Mouse (Mus musculus) retina, embryonic 14.5 days (tissue): ENCODE measurements around the gene Exosc5.

ENCODE experiments used
- DNase-seq: peaks from one replicate; pipeline ENCODE4 v3.0.0-alpha.2; 2015; ENCODE audit warnings: low spot score

The Exosc5 gene

GRCm38 (mm10) chr7:25658657-25659472 lies at the start of gene Exosc5, which contains the start of gene Bckdha:
Exosc5 (plus strand) TSS chr7:25659164.
Bckdha (minus strand) TSS chr7:25658981.
- DNase-seq = peak; percentile 100

DNA sequence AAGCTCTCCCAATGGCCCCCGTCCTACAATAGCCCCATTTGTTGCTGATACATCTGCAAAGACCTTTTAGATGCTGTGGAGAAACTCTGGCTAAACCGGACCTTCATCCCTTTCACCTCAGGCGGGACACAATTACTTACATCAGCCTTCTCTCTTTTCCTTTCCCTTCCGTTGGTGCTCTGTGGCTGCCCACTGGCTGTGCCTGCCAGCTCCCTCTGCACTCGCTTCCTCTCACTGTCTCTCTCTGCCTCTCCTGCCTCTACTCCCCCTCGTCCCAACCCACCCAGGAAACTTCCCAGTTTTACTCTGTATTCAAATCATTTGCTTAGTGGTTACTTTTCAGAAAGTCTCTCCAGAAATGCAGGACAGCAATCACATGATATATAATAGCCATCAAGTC lies 48.9 kb upstream of the Exosc5 start:
- DNase-seq = no peak

DNA sequence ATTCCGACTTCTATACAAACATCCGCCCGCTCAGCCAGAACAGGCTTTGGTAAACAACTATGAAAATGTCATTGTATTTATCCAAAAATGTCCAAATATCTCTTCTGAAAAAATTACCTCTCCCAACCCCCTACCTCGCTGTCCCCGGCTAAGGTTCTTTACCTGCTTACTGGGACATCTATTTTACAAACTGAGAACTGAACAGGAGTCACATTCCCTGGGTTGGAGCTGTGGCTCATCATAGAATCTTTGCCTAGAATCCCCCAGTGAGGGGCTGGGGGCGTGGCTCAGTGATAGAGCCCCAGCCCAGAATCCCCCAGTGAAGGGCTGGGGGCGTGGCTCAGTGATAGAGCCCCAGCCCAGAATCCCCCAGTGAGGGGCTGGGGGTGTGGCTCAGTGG lies 47.5 kb upstream of the Exosc5 start:
- no peak for DNase-seq

- no peak for DNase-seq
Observed at GRCm38 (mm10) chr7:25614086-25614485, 44.9 kb upstream of the Exosc5 start.

DNA sequence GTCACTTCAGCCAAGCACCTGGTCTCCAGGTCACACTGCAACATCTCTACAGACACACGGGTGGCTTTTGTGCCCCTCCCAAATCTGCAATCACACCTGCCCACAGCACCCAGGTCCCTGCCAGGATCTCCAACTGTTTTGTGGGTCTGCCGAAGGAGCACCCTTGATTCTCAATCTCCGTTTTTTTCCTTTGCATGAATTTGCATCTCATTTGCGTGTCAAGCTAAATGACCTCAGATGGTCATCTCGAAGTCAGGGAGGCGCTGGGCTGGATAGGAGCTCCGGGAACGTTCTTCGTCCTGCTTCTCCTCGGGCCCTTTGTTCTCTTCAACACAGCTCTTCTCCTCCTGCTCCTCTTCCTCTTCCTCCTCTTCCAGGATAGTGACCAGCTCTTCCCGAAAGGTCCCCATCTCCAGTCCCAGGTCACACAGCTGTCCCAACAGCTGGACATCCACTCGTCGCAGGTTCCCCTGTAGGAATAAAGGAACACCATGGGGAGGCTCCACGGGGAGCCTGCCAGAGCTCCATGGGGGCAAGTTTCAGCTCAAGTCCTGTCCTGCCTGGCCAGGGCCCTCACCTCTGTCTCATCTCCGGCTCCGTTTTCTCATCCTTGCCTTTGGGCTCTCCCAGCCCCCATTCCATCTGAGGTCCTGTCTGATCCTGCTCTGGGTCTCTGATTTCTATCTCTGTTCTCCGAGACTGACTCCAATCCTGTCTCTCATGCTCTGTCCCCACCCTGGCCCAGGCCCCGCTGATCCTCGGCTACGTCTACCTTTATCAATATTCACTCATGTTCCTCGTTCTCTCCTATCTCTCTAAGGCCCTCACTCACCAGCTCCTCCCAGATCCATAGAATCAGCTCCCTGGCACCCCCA lies 43.9 kb upstream of the Exosc5 start:
- DNase-seq = no peak

DNA sequence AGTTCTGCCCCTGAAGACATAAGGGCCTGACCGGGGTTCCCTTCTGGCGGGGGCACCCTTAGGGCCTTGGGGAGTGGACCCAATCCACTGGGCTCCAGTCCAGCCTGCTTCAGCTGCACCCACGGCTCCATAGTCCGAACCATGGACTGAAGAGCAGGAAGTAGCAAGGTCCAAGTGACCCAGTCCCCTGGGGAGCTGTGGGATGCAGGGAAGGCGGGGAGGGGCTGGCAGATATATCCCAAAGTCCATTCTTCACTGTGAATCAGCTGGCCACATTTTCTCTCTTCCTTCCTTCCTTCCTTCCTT lies 43.3 kb upstream of the Exosc5 start, which contains the start of gene Erich4:
TSS of gene Erich4 (minus strand) at position 187 of the 306 bp plus-strand sequence.
- no peak for DNase-seq

DNA sequence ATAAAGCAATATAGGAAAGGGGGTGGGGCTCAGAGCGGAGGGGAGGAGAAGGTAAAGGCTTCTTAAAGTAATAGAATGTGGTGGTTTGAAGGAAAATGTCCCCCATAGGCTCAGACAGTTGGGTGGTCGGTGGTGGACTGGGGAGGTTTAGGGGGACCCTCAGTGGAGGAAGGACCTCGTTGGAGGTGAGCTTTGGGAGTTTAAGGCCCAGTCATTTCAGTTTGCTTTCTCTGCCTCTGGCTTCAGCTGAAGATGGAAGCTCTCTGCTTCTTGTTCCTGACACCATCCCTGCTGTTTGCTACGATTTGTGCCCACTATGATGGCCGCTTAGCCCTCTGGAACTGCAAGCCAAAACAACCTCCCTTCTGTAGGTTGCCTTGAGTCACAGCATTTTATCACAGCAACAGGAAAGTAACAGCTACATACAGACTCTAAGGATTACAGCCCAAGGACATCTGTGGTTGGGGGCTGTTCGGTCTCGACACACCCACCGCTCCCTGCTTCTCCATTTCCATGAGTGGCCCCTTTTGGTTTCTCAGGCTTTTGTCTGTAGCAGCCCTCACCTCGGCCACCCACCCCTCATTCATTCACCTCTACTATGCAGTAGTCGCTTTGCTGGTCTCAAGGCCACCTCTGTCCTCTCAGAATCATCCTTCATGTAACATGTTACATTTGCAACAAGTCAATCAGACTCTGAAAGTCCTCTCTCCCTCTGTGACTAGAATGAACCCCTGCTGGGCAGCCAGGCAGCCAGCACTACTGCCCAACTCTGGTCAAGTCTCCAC lies 41.4 kb upstream of the Exosc5 start:
- no peak for DNase-seq

GRCm38 (mm10) chr7:25618865-25619721 lies 39.9 kb upstream of the Exosc5 start, which contains the start of gene Dmac2:
Dmac2 (plus strand) TSS chr7:25619414.
- peak; percentile 91 for DNase-seq

- no peak for DNase-seq
Observed at GRCm38 (mm10) chr7:25619722-25619991, 39.3 kb upstream of the Exosc5 start.

- DNase-seq = no peak
Observed at GRCm38 (mm10) chr7:25620101-25620500, 38.9 kb upstream of the Exosc5 start.

DNA sequence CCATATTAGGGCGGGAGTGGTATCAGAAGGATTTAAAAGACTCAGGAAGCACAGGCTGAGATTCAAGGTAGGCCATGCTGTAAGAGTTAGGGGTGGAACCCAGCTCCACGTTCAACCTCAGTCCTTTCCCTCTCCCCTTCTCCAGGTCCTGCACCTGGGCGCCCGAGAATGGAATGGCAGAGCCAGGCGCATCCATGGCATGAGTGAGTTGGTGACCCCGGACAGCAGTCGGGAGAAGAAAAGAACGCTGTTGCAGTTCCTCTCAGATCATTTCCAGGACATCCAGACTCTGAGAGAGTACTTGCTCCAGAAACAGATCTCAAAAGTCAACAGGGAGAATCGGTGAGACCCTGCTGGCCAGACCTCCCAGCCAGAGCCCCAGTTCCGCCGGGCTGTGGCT lies 38.2 kb upstream of the Exosc5 start:
- no peak for DNase-seq

DNA sequence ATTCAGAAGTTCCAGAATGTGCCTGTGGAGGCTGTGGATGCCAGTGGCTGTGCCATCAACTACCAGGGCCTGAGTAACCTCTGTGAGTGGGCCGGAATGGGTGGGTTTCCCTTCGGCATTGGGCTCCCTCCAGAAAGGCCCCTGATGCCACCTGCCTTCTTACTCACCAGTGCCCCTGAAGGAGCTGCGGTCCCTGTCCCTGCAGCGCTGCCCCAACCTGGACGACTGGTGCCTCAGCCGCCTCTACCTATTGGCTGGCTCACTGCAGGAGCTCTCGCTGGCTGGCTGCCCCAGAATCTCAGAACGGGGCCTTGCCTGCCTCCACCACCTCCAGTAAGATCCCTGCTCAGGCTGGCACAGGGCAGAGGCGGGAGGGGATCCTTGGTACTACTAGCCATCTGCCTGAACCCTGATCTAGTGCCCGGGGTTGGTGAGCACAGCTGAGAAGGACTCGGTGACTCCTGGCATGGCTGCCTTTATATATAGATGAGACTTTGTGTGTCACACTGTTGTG lies 35.0 kb upstream of the Exosc5 start:
- no peak for DNase-seq

- no peak for DNase-seq
Observed at GRCm38 (mm10) chr7:25624851-25625250, 34.1 kb upstream of the Exosc5 start.

GRCm38 (mm10) chr7:25625594-25626250 lies 33.2 kb upstream of the Exosc5 start:
- peak; percentile 35 for DNase-seq

DNA sequence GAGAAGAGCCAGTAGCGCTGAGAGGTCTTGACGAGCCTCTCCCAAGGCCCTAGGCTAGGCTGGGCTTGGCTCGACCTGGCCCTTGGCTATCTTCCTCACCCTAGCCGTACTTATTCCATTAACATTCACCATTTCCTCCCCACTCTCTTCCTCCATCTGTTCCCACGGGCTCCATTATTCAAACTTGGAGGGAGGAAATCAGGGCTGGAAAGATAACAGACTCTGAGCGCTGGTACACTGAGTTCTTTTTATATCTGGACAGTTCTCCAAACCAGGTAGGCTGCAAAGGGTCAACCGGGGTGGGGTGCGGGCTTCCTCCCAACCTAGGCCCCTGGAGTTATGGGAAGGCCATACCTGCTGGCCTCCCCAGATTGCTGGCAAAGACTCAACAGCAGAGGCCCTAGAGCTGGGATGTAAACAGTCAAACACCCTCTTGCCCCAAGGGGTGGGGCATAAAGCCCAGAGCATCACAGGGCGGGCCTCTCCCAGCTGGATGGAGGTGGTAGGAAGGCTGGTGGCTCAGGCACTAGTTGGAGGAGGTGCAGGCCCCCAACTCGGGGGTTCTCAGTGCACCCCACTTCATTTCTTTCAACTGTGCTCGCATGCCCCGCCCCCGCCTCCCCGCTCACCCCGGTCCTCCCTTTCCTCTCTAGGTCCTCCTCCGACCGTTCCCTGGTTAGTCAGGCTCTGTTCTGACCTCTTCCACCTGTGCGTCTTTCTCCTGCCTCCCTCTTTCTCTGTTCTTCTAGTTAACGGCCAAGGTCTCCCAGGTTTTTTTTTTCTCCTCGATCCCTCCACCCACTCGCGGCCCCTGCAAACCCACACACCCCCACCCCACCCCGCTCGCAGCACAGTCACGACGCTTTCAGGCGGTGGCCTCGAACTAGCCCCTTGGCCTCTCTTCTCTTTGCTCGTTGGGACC lies 32.2 kb upstream of the Exosc5 start, which contains the start of gene B3gnt8:
TSS of gene B3gnt8 (plus strand) at position 146 of the 922 bp plus-strand sequence.
- DNase-seq = no peak

DNA sequence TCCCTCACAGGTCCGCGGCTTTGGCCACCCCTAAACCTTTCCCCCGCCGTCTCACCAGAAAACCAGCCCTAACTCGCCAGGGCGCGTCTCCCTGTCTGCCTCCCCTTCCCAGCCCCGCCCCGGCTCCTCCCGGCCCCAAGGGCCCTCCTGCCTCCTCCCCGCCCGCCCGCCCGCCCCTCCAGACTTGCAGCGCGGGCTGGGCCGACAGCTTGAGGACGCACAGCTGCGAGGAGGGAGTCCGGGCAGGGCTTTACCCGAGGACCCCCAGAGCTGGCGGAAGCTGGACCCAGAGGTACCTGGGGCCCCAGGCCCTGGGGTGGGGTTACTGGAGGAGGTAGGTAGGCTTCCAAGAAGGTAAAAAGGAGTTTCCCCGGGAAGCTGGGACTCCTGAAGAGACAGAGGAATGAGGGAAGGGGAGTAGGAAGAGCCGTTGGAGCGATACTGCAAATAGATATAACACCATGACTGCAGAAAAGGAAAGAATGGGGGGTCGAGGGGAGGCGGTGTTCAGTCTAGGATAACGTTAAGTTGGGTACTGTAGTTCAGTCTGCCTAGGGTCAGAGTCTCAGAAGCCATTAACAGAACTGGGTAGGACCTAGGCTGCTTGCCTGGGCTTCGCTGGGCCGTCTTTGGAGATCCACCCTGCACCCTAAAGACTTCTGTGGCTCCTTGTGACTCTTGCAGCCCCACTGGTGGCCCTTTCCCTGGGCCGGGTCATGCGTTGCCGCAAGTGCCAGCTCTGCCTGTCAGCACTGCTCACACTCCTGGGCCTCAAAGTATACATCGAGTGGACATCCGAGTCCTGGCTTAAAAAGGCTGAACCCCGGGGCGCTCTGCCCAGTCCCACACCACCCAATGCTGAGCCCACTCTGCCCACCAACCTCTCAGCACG lies 31.3 kb upstream of the Exosc5 start:
- DNase-seq = peak; percentile 45

GRCm38 (mm10) chr7:25628323-25628620 lies 30.7 kb upstream of the Exosc5 start:
- no peak for DNase-seq

- no peak for DNase-seq
Observed at GRCm38 (mm10) chr7:25632679-25633078, 26.3 kb upstream of the Exosc5 start.

DNA sequence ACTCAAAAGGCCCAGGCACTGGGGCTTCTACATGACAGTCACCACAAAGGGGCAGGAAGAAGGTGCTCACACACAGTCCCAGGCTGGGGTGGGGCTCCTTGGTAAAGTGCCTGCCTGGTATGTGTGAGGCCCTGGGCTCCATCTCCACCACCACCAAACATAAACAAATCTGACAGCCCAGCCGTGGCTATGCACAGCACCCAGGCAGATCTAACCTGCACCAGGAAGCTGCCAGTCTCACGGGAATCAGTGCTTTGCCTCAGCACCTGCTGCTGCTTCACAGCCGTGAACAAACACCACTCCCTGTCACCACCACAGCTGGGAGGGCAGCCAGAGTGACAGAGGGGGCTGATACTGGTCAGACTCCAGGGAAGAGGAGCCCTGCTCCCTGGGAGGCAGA lies 22.6 kb upstream of the Exosc5 start:
- no peak for DNase-seq
